Comparison of ENCODE assay signal across 9 mouse cellular contexts in genomic region chr5:35894295-35895047, GRCm38 (mm10). TPM values are rescaled to one million over a fixed set of nuclear protein-coding genes. Genes with fewer than 3 reads are reported as not detected.
DNase-seq lines count a peak whose midpoint lies in the region; ATAC-seq and TF ChIP-seq lines count a peak whose summit lies in the region.
"Had no signal": no experiment of that assay in that cellular context is flagged by ENCODE, and none has a peak within 500 bp of the region (broad histone marks: within the 10 kb centered on the region; RNA-seq: fewer than 3 reads in every experiment).

No protein-coding gene starts in this region.

- intact Hi-C loops in heart, postnatal 36 days (cut with DNase I): loop anchor here (5.0 kb wide), 1 partner anchor 33 kb away; no protein-coding TSS in a partner anchor

- no peaks in the 10 kb centered on the region for H3K27me3 ChIP-seq in liver, adult 2 months (ENCODE audit: control insufficient read depth, insufficient read depth, low read length)
- peaks cover 40% of the 10 kb centered on the region for H3K27me3 ChIP-seq in forebrain, embryonic 10.5 days (ENCODE audit: poor library complexity, severe bottlenecking)
- H3K27me3 ChIP-seq in limb, embryonic 11.5 days (ENCODE audit: control insufficient read depth, insufficient read depth, low read length): 0 out of 2 replicates have a peak, but pooled peaks cover 3% of the 10 kb centered on the region
- no peaks in the 10 kb centered on the region for H3K27me3 ChIP-seq in midbrain, embryonic 16.5 days (ENCODE audit: control insufficient read depth, insufficient read depth, low read depth, low read length)

- WGBS in liver, adult 2 months: 28% methylated on average over 30 of the region's 30 CpGs
- 10% methylated on average over 30 of the region's 30 CpGs for WGBS in forebrain, embryonic 10.5 days
- WGBS in limb, embryonic 11.5 days: 10% methylated on average over 30 of the region's 30 CpGs
- WGBS in midbrain, embryonic 16.5 days: 7% methylated on average over 30 of the region's 30 CpGs

- TF ChIP-seq CTCF in liver, adult 2 months (IDR thresholded peaks at IDR 0.05; ENCODE audit: low read depth, low read length): no peak

- ATAC-seq in limb, embryonic 11.5 days (ENCODE audit: insufficient number of reproducible peaks, low FRiP score, low TSS enrichment, low read depth): no peak
- no peak for ATAC-seq in midbrain, embryonic 16.5 days

- no peaks in the 10 kb centered on the region for H3K9me3 ChIP-seq in forebrain, embryonic 10.5 days
- no peaks in the 10 kb centered on the region for H3K9me3 ChIP-seq in limb, embryonic 11.5 days (ENCODE audit: control insufficient read depth, low read length)
- no peaks in the 10 kb centered on the region for H3K9me3 ChIP-seq in midbrain, embryonic 16.5 days (replicated peaks; ENCODE audit: control insufficient read depth, low read length, poor library complexity, severe bottlenecking)

- H3K27ac ChIP-seq in liver, adult 2 months (replicated peaks; ENCODE audit: insufficient read depth, low read depth, low read length): no peak overlapping the region
- H3K27ac ChIP-seq in forebrain, embryonic 10.5 days: peak overlapping the region; percentile 89
- H3K27ac ChIP-seq in limb, embryonic 11.5 days (replicated peaks; ENCODE audit: low read depth, low read length): no peak overlapping the region
- H3K27ac ChIP-seq in midbrain, embryonic 16.5 days (ENCODE audit: low read length): peak overlapping the region; percentile 86
- H3K27ac ChIP-seq: macrophage had no signal

- TF ChIP-seq POLR2A in liver, adult 2 months (IDR thresholded peaks at IDR 0.05; ENCODE audit: extremely low read depth, insufficient read depth, low read length): no peak

- H3K79me2 ChIP-seq in liver, adult 2 months (ENCODE audit: control insufficient read depth, insufficient read depth, low read length): no peaks in the 10 kb centered on the region

- no peaks in the 10 kb centered on the region for H3K36me3 ChIP-seq in liver, adult 2 months (ENCODE audit: control insufficient read depth, insufficient read depth, low read length)
- H3K36me3 ChIP-seq in forebrain, embryonic 10.5 days (replicated peaks): no peaks in the 10 kb centered on the region
- no peaks in the 10 kb centered on the region for H3K36me3 ChIP-seq in limb, embryonic 11.5 days (ENCODE audit: control insufficient read depth, insufficient read depth, low read length)
- no peaks in the 10 kb centered on the region for H3K36me3 ChIP-seq in midbrain, embryonic 16.5 days (ENCODE audit: control insufficient read depth, insufficient read depth, low read length)

- peak overlapping the region; percentile 51; the same call in 1 of the 2 replicates for H3K4me3 ChIP-seq in liver, adult 2 months (ENCODE audit: insufficient read depth, low read depth, low read length)
- H3K4me3 ChIP-seq in forebrain, embryonic 10.5 days: peak overlapping the region; percentile 82
- peak overlapping the region; percentile 91 for H3K4me3 ChIP-seq in limb, embryonic 11.5 days (ENCODE audit: low read depth, low read length)
- peak overlapping the region; percentile 50 for H3K4me3 ChIP-seq in midbrain, embryonic 16.5 days (ENCODE audit: low read depth, low read length)

- H3K9ac ChIP-seq in liver, adult 2 months (ENCODE audit: low read depth, low read length): peak overlapping the region; percentile 10; the same call in 1 of the 2 replicates
- H3K9ac ChIP-seq in limb, embryonic 11.5 days (ENCODE audit: low read length): peak overlapping the region; percentile 91
- peak overlapping the region; percentile 88 for H3K9ac ChIP-seq in midbrain, embryonic 16.5 days (ENCODE audit: low read depth, low read length)

- no peak for DNase-seq in liver, adult 2 months (ENCODE audit: extremely low read depth, low read depth, low spot score)
- DNase-seq in liver: no peak
- DNase-seq in forebrain, embryonic 10.5 days (ENCODE audit: extremely low spot score, low spot score): no peak
- peak; percentile 43 to 55 for DNase-seq in heart, postnatal 36 days
- no peak for DNase-seq in limb, embryonic 11.5 days (ENCODE audit: low spot score)
- no peak for DNase-seq in ovary, postnatal 36 days (ENCODE audit: low spot score)
- DNase-seq in thymus, postnatal 25 days: no peak

- peak overlapping the region; percentile 98 for H3K4me2 ChIP-seq in limb, embryonic 11.5 days (ENCODE audit: low read depth, severe bottlenecking)
- peak overlapping the region; percentile 96 for H3K4me2 ChIP-seq in midbrain, embryonic 16.5 days (ENCODE audit: low read length)

- peaks cover 2% of the 10 kb centered on the region; the same call in 1 of the 2 replicates for H3K4me1 ChIP-seq in liver, adult 2 months (ENCODE audit: control insufficient read depth, insufficient read depth, low read length)
- H3K4me1 ChIP-seq in forebrain, embryonic 10.5 days: peaks cover 40% of the 10 kb centered on the region
- peaks cover 6% of the 10 kb centered on the region; the same call in 1 of the 2 replicates for H3K4me1 ChIP-seq in limb, embryonic 11.5 days (ENCODE audit: control insufficient read depth, insufficient read depth, low read length)
- H3K4me1 ChIP-seq in midbrain, embryonic 16.5 days (ENCODE audit: control insufficient read depth, insufficient read depth, low read length): peaks cover 40% of the 10 kb centered on the region

RNA-seq across cellular contexts. Expression of gene Afap1, which starts 1.4 kb away (rescaled TPM):
- total RNA-seq in liver, adult 2 months (2014; rRNA removed): 0.55 and 1.1 TPM in 2 replicates
- 0.46 and 0.73 TPM in 2 replicates for polyA plus RNA-seq in liver, adult 2 months (2012; rRNA removed)
- 12.8 and 14.3 TPM in 2 replicates for polyA plus RNA-seq in forebrain, embryonic 10.5 days (2016; fragmentation: Nextera tagmentation; extraction: Ambion mirVana)
- total RNA-seq in heart, postnatal 36 days (2021): 10 to 100 TPM; 20.8 to 20.9 TPM
- 13.7 and 15.8 TPM in 2 replicates for polyA plus RNA-seq in limb, embryonic 11.5 days (2014; fragmentation: Nextera tagmentation; extraction: Ambion mirVana)
- 61.2 and 65.6 TPM in 2 replicates for polyA plus RNA-seq in midbrain, embryonic 16.5 days (2015; fragmentation: Nextera tagmentation; extraction: Ambion mirVana)

Comparison
In these comparisons a context has a peak if more than half of its experiments do, and no peak if none do; other contexts are left out.
1. DNase-seq: peak in heart, postnatal 36 days (2 of 2); none in liver, adult 2 months (single experiment), liver (single experiment), forebrain, embryonic 10.5 days (single experiment), limb, embryonic 11.5 days (single experiment), ovary, postnatal 36 days (single experiment) and thymus, postnatal 25 days (single experiment).
2. H3K27ac ChIP-seq: peak in forebrain, embryonic 10.5 days (single experiment) and midbrain, embryonic 16.5 days (single experiment); none in liver, adult 2 months (single experiment) and limb, embryonic 11.5 days (single experiment).
3. H3K9ac ChIP-seq: peak in every context shown above with its lines; median percentile 91 in limb, embryonic 11.5 days; 88 in midbrain, embryonic 16.5 days; 10 in liver, adult 2 months.
4. Peak in every context shown above with its lines, with median percentiles within 50 percentile points of each other: H3K4me3 ChIP-seq.